Mouse (Mus musculus): Measurements from ENCODE around the gene Fth1. TPM values are rescaled to one million over a fixed set of nuclear protein-coding genes. Genes with fewer than 3 reads are reported as not detected.

Fth1 gene
- total RNA-seq, 1 experiment from 2014 or later, result 535 TPM

GRCm38 (mm10) chr19:10034356-10034755, 54.0 kb downstream of the Fth1 start:
- ATAC-seq (replicated peaks in 1 of 2; ENCODE audit: insufficient read depth in 1 of 2, low FRiP score in 2 of 2, low TSS enrichment in 1 of 2, low read depth in 1 of 2, poor library complexity in 2 of 2, severe bottlenecking in 2 of 2), result no peak

Other genes starting within 250 kb of the Fth1 start
- gene Scgb2a2, start 133.0 kb upstream of the Fth1 start, total RNA-seq (2017), result not detected in 2 replicates
- 70.4 and 76.6 TPM in 2 replicates for gene Incenp, start 81.0 kb upstream of the Fth1 start, total RNA-seq (2017)
- 2.5 TPM in 1 of 2 replicates, not detected in the other for gene Best1, start 21.0 kb downstream of the Fth1 start, total RNA-seq (2017)
- 11.2 and 13.1 TPM in 2 replicates for gene Rab3il1, start 21.1 kb downstream of the Fth1 start, total RNA-seq (2017)
- 3.4 and 6.3 TPM in 2 replicates for gene Fads3, start 61.0 kb downstream of the Fth1 start, total RNA-seq (2017)
- 30.7 and 36.4 TPM in 2 replicates for gene Fads2, start 121.1 kb downstream of the Fth1 start, total RNA-seq (2017)
- gene Fads1, start 202.3 kb downstream of the Fth1 start, total RNA-seq (2017), result 25.9 and 34.0 TPM in 2 replicates
- 102 and 111 TPM in 2 replicates for gene Tmem258, start 223.4 kb downstream of the Fth1 start, total RNA-seq (2017)
- 85.9 and 90.2 TPM in 2 replicates for gene Fen1, start 223.6 kb downstream of the Fth1 start, total RNA-seq (2017)